Mouse (Mus musculus) liver, postnatal 0 days (tissue): Measurements from ENCODE around the gene Sel1l. TPM values are rescaled to one million over a fixed set of nuclear protein-coding genes. Genes with fewer than 3 reads are reported as not detected.

Source experiments
- ATAC-seq: fragments of 200-750 bp; cut with Nextera tagmentation; 2 replicates; pipeline ENCODE4 v1.8.0; 2017; ENCODE audit warnings: mild to moderate bottlenecking, moderate library complexity
- DNase-seq: peaks from one replicate; pipeline ENCODE4 v3.0.0-alpha.2; 2016
- H3K27ac ChIP-seq: fragments of 300-500 bp; sonication (generic); 2 replicates; pipeline ENCODE4 v1.5.1; 2014; ENCODE audit warnings: antibody characterized with exemption, moderate library complexity, mild to moderate bottlenecking, low read depth
- H3K27me3 ChIP-seq: fragments of 300-500 bp; sonication (generic); 2 replicates; pipeline ENCODE4 v1.6.1; 2014; ENCODE audit warnings: low read length, control low read depth, mixed read lengths; ENCODE audit not compliant: insufficient read depth
- H3K36me3 ChIP-seq: fragments of 300-500 bp; sonication (generic); replicated peaks from 2 replicates; pipeline ENCODE4 v1.6.1; 2014; ENCODE audit warnings: mild to moderate bottlenecking, control low read depth, low read length, moderate library complexity, mixed read lengths; ENCODE audit not compliant: insufficient read depth
- H3K4me1 ChIP-seq: fragments of 300-500 bp; sonication (generic); 2 replicates; pipeline ENCODE4 v1.6.1; 2014; ENCODE audit warnings: antibody characterized with exemption, mild to moderate bottlenecking, control low read depth; ENCODE audit not compliant: insufficient read depth
- H3K4me2 ChIP-seq: fragments of 300-500 bp; sonication (generic); 2 replicates; pipeline ENCODE4 v1.6.1; 2014; ENCODE audit warnings: low read depth, mild to moderate bottlenecking, low read length, moderate library complexity, mixed read lengths
- H3K4me3 ChIP-seq: fragments of 300-500 bp; sonication (generic); 2 replicates; pipeline ENCODE4 v1.5.1; 2014; ENCODE audit warnings: low read depth, low read length
- H3K9ac ChIP-seq: fragments of 300-500 bp; sonication (generic); replicated peaks from 2 replicates; pipeline ENCODE4 v1.6.1; 2014; ENCODE audit warnings: mild to moderate bottlenecking, moderate library complexity
- H3K9me3 ChIP-seq: fragments of 300-500 bp; sonication (generic); 2 replicates; pipeline ENCODE4 v1.6.1; 2016; ENCODE audit warnings: mild to moderate bottlenecking, control low read depth, low read length, mixed read lengths
- CTCF ChIP-seq: sonication (generic); IDR thresholded peaks from 2 replicates; pipeline ENCODE4 v1.5.1; 2016; ENCODE audit warnings: antibody characterized with exemption, low read depth
- EP300 ChIP-seq: IDR thresholded peaks from 2 replicates; pipeline ENCODE4 v1.6.1; 2016; ENCODE audit warnings: antibody characterized with exemption, low read depth, mild to moderate bottlenecking
- WGBS: fragments of 180-500 bp; shearing (Covaris S2); extraction: QIAGEN DNeasy Blood & Tissue Kit; methylation state at CpG from one replicate; pipeline ENCODE4 v1.1.7; 2014; ENCODE audit not compliant: insufficient replicate concordance; 5-methylcytosine and 5-hydroxymethylcytosine counted together
- polyA plus RNA-seq: library from polyadenylated mRNA; unstranded; fragments of >200 nt; fragmentation: Nextera tagmentation; extraction: Ambion mirVana; gene quantifications from 2 replicates; pipeline ENCODE4 v1.2.1, GENCODE M21; 2015

The Sel1l gene
- polyA plus RNA-seq, 1 experiment from 2014 or later = 75.7 TPM

DNA sequence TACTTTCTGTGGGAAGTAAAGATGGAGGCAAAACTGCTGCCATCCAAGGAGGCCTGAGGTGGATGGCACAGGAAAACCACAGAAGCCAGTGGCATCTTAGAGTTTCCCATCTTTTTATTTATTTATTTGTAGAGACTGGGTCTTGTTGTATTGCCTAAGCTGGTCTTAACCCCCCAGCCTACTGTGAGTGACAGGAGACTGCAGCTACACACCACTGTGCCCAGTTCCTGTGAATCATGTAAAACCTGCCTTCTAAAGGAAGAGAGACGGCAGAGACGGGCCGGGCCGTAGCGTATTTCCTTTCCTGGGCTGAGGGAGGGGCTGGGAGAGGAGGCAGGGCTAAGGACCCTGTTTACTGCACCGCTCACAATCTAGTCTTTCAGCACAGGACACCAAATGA, 41.2 kb downstream of the Sel1l start:
- Histone ChIP-seq H3K36me3 (peaks cover 54% of the 10 kb centered on the region), H3K27ac (no peak overlapping the region), H3K4me2 (no peak overlapping the region), H3K27me3 (no peaks in the 10 kb centered on the region), H3K9ac (no peak overlapping the region), H3K4me3 (no peak overlapping the region), H3K9me3 (no peaks in the 10 kb centered on the region), H3K4me1 (no peaks in the 10 kb centered on the region)
- WGBS = 80% methylated on average over 6 of the region's 6 CpGs
- ATAC-seq (no peak), DNase-seq (no peak)
- TF ChIP-seq EP300 = no peak
- TF ChIP-seq CTCF = no peak

DNA sequence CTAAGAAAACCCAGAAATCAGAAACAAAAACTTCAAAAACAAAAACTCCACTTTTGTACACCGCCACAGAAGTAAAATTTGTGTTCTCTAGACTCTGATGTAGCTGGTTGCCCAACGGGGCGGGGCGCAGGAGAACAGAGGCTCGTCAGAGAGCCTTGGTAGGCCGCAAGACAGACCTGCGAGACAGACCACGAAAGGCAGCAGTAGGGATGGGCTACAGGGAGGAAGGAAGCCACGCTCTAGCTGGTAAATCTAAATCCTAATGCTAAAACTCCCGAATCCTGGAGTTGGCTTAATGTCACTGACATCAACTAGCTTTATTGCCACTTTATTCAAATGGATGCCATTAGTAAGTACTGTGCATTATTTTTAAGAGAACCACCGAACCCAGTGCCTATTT, 41.9 kb downstream of the Sel1l start:
- Histone ChIP-seq H3K4me2 (no peak overlapping the region), H3K9ac (no peak overlapping the region), H3K36me3 (peaks cover 47% of the 10 kb centered on the region), H3K4me3 (no peak overlapping the region), H3K9me3 (no peaks in the 10 kb centered on the region), H3K4me1 (no peaks in the 10 kb centered on the region), H3K27ac (no peak overlapping the region), H3K27me3 (no peaks in the 10 kb centered on the region)
- WGBS = 74% methylated on average over 11 of the region's 11 CpGs
- ATAC-seq (no peak), DNase-seq (no peak)
- TF ChIP-seq CTCF (no peak), EP300 (no peak)

DNA sequence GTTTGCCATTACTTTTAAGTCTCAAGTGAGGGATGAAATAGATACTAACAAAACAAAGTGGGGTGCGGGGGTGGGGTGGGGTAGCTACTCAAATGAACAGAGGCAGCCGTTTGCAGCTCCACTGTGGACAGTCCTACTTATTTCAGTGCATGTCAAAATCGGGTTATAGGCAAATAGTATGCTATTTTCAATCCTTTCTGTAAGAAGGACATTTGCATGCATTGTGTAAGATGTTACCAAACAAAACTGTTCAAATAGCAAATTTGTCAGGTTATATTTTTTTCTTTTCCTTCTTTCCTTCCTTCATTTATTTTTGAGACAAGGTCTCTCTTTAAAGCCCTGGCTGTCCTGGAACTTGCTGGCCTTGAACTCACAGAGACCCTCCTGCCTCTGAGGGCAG, 44.7 kb downstream of the Sel1l start:
- 60% methylated on average over 3 of the region's 3 CpGs for WGBS
- no peak overlapping the region for H3K9ac ChIP-seq
- no peak for TF ChIP-seq EP300
- TF ChIP-seq CTCF = no peak
- H3K4me1 ChIP-seq = no peaks in the 10 kb centered on the region
- H3K9me3 ChIP-seq = no peaks in the 10 kb centered on the region
- H3K36me3 ChIP-seq = peaks cover 22% of the 10 kb centered on the region
- ATAC-seq (no peak), DNase-seq (no peak)
- H3K27me3 ChIP-seq = no peaks in the 10 kb centered on the region
- H3K4me2 ChIP-seq = no peak overlapping the region
- H3K27ac ChIP-seq = no peak overlapping the region
- H3K4me3 ChIP-seq = no peak overlapping the region

DNA sequence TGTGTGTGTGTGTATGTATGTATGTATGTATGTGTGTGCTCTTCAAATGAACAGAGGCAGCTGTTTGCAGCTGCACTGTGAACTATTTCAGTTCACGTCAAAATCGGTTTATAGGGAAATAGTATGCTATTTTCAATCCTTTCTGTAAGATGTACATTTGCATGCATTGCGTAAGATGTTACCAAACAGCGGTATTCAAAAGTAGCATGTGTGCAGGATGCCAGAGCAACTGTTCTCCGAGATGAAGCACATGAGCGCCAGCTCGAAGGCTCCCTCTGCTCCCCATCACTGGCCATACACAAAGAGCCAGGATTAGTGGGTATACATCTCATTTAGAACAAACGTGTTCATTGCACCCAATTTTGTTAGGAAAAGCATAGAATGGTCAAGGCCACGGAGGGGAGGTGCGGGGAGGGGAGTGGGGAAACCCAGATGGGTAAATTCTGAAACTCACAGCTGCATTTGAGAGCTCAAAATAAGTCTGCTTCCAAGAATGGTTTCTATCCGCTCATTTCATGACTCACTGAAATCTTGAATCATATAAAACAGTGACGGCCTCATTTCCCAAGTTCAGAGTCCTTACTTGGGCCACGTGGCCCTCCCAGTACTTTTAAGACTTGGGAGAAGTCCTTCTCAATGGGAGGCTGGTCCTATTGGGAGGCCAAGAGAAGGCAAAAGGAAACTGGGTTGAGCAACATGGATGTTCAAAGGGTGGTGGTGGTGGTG, 45.6 kb downstream of the Sel1l start:
- no peaks in the 10 kb centered on the region for H3K4me1 ChIP-seq
- no peak overlapping the region for H3K9ac ChIP-seq
- no peaks in the 10 kb centered on the region for H3K9me3 ChIP-seq
- no peaks in the 10 kb centered on the region for H3K27me3 ChIP-seq
- no peak for ATAC-seq
- H3K27ac ChIP-seq = no peak overlapping the region
- H3K4me3 ChIP-seq = no peak overlapping the region
- DNase-seq = no peak
- H3K36me3 ChIP-seq = peaks cover 13% of the 10 kb centered on the region; the same call in 1 of the 2 replicates
- TF ChIP-seq CTCF (no peak), EP300 (no peak)
- no peak overlapping the region for H3K4me2 ChIP-seq
- 74% methylated on average over 13 of the region's 13 CpGs for WGBS

DNA sequence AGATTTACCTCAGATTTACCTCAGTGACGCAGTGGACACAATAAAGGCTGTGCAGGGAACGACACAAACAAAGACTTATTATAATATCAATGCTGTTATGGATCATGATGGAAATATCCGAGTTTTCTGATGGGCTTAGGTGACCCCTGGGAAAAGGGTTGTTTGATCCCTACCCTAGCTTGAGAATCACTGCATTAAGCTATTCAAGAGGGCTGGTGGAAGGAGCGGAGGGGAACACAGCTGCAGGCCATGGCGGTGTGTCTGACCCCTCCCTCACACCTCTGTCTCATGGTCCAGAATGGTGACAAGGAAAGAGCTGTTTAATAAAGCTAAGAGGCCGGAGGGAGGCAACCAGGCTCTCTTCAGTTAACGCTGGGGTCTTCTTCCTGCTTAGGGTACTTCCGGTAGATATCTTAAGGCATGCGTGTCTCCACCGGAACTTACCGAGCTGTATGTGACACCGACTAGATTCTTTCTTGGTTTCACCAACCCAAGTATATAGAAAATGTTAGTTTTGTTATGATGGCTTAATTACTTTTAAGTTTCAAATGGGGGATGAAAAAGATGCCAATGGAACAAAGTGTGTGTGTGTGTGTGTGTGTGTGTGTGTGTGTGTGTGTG, 46.3 kb downstream of the Sel1l start:
- H3K9me3 ChIP-seq = no peaks in the 10 kb centered on the region
- H3K27me3 ChIP-seq = no peaks in the 10 kb centered on the region
- DNase-seq (no peak), ATAC-seq (no peak)
- 85% methylated on average over 12 of the region's 12 CpGs for WGBS
- no peak overlapping the region for H3K27ac ChIP-seq
- no peak overlapping the region for H3K9ac ChIP-seq
- no peak overlapping the region for H3K4me3 ChIP-seq
- TF ChIP-seq EP300 (no peak), CTCF (no peak)
- 0 out of 2 replicates have a peak, but pooled peaks cover 8% of the 10 kb centered on the region for H3K36me3 ChIP-seq
- no peaks in the 10 kb centered on the region for H3K4me1 ChIP-seq
- no peak overlapping the region for H3K4me2 ChIP-seq

DNA sequence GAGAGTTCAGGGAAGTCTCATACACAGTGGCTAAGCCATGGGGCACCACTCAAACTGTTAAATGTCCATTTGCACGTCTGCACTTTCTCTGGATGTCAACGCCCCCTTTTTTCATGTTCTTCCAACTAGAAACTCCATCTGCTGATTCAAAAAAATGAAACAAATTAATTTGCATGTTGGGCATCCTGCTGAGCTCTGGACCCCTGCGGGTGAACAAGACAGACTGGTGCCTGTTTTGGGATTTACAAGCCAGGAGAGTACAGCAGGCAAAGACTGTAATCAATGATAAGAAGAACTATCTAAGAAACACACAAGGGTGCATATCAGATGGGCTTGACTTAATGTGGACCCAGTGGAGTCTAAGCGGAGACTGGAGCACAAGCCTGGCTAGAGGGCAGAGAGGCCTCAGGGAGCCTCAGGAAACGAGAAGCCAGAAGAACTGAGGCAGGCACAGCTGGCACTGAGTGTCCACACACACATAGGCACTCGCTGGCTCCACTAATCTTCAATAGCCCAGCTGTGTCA, 48.0 kb downstream of the Sel1l start:
- ATAC-seq (no peak), DNase-seq (no peak)
- H3K4me2 ChIP-seq = no peak overlapping the region
- WGBS = 59% methylated on average over 6 of the region's 6 CpGs
- H3K27me3 ChIP-seq = no peaks in the 10 kb centered on the region
- H3K4me1 ChIP-seq = no peaks in the 10 kb centered on the region
- H3K9me3 ChIP-seq = no peaks in the 10 kb centered on the region
- TF ChIP-seq EP300 (no peak), CTCF (no peak)
- H3K27ac ChIP-seq = no peak overlapping the region
- H3K9ac ChIP-seq = no peak overlapping the region
- H3K4me3 ChIP-seq = no peak overlapping the region
- H3K36me3 ChIP-seq = no peaks in the 10 kb centered on the region
